Mouse (Mus musculus): ENCODE data around the gene Sarm1.

Gene Sarm1

DNA sequence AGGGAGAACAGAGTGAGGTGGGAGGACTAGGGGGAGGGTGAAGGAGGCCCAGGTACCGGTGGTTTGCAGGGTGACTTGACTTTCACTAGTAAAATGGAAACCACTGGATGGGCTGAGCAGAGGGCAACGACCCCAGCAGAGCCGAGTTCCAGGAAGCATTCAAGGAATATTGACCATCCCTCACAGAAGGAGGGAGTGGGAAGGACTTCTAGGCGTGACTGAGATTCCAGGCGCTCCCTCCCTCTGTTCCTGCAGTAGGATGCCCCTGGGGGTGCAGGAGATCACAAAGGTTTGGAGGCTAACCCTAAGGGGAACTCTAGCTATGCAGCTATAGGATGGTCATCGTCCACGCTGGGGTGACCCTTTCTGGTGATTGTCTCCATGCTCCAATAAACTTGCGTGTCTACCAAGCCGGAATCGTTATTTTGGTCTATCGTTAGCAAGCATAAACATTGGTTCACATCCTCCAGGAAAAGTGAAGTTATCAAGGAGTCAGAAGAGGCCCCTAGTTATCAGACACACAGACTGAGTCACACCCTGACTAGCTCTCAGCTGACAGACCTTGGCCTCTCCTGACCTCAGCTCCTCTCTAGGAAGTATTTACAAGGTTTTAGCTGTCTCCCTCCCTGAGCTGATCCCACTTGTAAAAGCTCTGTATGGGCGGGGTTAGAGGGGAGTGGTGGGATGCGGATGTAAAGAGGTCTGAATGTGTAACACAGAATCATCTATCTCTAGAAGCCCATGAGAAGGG lies 34.1 kb downstream of the Sarm1 start:
- DNase-seq (ENCODE audit: low read depth, low spot score), result no peak

DNA sequence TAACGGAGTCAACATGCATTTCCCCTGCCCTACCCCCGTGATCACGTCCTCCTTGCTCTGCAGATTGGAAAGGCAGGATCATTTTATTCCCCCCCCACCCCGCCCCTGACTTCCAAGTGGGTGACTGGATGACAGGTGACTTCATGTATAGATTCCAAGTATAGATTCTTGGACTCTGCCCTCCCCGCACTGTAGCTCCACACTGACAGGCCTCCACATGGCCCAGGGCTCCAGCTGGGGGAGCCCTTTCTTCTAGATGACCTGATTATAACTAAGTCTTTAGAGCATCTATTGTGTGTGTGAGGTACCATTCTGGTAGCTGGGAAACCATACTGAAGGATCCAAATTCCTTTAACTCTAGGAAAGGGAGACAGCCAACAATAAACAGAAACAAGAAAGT lies 34.9 kb downstream of the Sarm1 start:
- DNase-seq (ENCODE audit: low read depth, low spot score), result no peak

GRCm38 (mm10) chr11:78461894-78462293 lies 35.7 kb downstream of the Sarm1 start:
- no peak for DNase-seq (ENCODE audit: low read depth, low spot score)

- no peak for DNase-seq (ENCODE audit: low read depth, low spot score)
These were observed 38.8 kb downstream of the Sarm1 start for GRCm38 (mm10) chr11:78458740-78459139.

GRCm38 (mm10) chr11:78455308-78455707 lies 42.2 kb downstream of the Sarm1 start:
- DNase-seq (ENCODE audit: low read depth, low spot score), result no peak

DNA sequence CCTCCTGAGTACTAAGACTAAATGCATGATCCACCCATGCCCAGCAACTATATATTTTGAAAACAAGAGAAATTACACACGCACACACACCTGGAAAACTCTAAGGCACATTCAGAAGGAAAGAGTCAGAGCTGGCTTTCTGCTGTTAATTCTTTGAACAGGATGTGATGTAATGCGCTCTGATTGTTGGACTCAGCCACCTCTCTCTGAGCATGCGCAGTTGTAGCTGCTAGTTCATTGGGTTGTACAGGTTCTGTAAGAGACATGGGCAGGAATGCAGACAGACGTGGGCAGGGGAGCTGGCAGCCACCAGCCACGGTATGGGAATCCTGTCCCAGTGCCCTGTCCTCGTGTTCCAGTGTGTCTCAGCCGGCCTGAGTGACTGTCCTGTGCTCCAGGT lies 43.3 kb downstream of the Sarm1 start:
- DNase-seq (ENCODE audit: low read depth, low spot score), result no peak

- peak; percentile 46 for DNase-seq (ENCODE audit: low read depth, low spot score)
These were observed 43.9 kb downstream of the Sarm1 start for GRCm38 (mm10) chr11:78453675-78454074.

- DNase-seq (ENCODE audit: low read depth, low spot score), result no peak
These were observed 47.2 kb downstream of the Sarm1 start for GRCm38 (mm10) chr11:78450337-78450736.

DNA sequence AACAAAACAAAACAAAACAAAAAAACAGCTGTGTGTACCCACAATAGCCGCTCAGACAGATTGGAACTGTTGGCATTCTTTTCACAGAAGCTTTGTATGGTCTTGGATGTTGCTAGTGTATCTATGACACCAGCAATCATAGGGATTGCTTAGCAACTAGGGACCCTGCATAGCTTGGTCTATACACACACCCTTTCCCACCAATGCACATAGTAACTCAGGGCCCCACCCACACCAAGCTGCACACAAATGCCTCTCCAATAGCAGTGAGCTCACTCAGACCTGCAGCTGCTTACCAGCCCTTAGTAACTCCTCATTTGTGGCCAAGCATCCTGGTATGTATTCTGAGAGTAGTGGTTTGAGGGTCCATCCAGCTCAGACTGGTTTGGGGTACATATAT lies 49.3 kb downstream of the Sarm1 start:
- DNase-seq (ENCODE audit: low read depth, low spot score), result no peak

DNA sequence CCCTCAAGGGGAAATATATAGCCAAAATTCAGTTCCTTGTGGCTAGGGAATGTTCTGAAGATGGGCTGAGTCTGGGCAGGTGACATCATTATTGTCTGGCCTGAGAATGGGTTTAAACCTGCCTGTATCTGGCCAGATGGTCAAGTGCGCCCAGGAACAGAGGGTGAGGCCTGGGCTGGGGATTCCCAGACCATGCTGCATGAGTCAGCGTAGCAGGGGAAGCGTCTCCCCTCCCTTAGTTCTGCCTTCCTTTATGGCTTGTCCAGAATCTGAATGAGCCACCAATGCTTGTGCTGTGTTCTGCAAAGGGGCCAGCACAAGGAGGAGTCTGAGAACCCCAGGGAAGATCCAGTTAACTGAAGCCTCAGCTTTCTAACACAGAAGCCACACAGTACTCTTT lies 50.4 kb downstream of the Sarm1 start:
- DNase-seq (ENCODE audit: low read depth, low spot score), result no peak

DNA sequence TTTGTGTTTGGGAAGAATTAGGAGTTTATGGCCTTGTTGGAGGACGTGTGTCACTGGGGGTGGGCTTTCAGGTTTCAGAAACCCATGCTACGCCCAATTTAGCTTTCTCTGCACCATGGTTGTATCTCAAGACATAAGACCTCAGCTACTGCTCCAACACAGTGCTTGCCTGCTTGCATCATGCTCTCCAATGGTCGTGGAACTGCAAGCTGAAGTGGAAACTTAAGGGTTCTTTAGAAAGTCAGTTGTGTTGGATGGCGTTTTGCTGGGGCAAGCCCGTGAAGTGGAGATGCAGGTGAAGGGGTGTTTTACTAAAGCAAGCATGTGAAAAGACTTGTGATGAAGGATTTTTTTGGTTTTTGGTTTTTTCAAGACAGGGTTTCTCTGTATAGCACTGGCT lies 54.4 kb downstream of the Sarm1 start:
- no peak for DNase-seq (ENCODE audit: low read depth, low spot score)

- no peak for DNase-seq (ENCODE audit: low read depth, low spot score)
These were observed 59.1 kb downstream of the Sarm1 start for GRCm38 (mm10) chr11:78438399-78438930.

GRCm38 (mm10) chr11:78437182-78437581 lies 60.4 kb downstream of the Sarm1 start:
- DNase-seq (ENCODE audit: low read depth, low spot score), result no peak

- peak; percentile 57 for DNase-seq (ENCODE audit: low read depth, low spot score)
These were observed 61.7 kb downstream of the Sarm1 start for GRCm38 (mm10) chr11:78435776-78436349.

GRCm38 (mm10) chr11:78434052-78434451 lies 63.5 kb downstream of the Sarm1 start:
- DNase-seq (ENCODE audit: low read depth, low spot score), result no peak

GRCm38 (mm10) chr11:78431176-78431575 lies 66.4 kb downstream of the Sarm1 start:
- DNase-seq (ENCODE audit: low read depth, low spot score), result no peak

GRCm38 (mm10) chr11:78430195-78430878 lies 67.2 kb downstream of the Sarm1 start:
- no peak for DNase-seq (ENCODE audit: low read depth, low spot score)

GRCm38 (mm10) chr11:78428309-78428708 lies 69.2 kb downstream of the Sarm1 start:
- DNase-seq (ENCODE audit: low read depth, low spot score), result no peak

- DNase-seq (ENCODE audit: low read depth, low spot score), result no peak
These were observed 69.9 kb downstream of the Sarm1 start for GRCm38 (mm10) chr11:78427655-78428054.

GRCm38 (mm10) chr11:78425572-78425971 lies 72.0 kb downstream of the Sarm1 start:
- no peak for DNase-seq (ENCODE audit: low read depth, low spot score)

GRCm38 (mm10) chr11:78424352-78424751 lies 73.2 kb downstream of the Sarm1 start:
- no peak for DNase-seq (ENCODE audit: low read depth, low spot score)

Data from embryo, embryonic 11.5 days (tissue).